Mouse (Mus musculus): ENCODE data around the gene Arhgef18. TPM values are rescaled to one million over a fixed set of nuclear protein-coding genes. Genes with fewer than 3 reads are reported as not detected.

The Arhgef18 gene
- total RNA-seq, 2 experiments from 2014 or later, result 20.5 to 21.4 TPM

DNA sequence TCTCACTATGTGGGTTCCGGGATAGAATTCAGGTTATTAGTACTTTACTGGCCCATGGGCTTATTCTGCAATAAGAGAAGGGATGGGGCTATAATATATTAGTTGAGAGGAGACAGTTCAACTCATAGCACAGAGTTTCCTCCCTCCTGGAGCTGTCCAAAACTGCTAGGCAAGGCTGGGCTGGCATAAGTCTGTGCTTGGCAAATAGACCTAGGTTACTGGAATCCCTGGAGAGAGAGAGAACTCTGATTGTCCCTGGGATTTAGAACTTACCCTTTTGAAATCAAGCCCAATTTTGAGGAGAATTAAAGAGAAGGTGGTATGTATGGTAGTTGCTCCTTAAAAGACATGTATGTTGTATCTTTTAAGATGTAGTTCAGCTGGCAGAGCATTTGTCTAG lies 3.3 kb upstream of the Arhgef18 start:
- DNase-seq, result no peak
- intact Hi-C loops (cut with DNase I), result no loop called here

DNA sequence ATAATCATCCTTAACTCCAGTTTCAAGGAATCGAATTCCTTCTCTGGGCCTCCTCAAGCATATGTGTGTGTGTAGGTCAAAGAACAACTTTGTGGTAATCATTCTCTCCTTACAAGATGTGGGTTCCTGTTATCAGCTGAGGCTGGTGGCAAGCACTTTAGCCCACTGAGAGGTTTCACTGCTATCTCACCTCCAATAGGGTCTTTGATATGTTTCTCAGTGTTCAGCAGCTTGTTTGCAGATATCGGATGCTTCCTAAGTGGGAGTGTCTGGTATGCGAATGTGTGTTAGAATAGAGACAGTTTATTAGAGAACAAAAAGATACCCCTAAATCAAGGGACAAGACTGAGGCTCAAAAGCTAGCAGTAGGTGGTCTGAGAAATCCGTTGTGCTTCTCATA lies 513 bp upstream of the Arhgef18 start:
- no peak for DNase-seq
- intact Hi-C loops (cut with DNase I), result loop anchor here (2.0 kb wide), 1 partner anchor 21 kb away; no protein-coding TSS in a partner anchor

DNA sequence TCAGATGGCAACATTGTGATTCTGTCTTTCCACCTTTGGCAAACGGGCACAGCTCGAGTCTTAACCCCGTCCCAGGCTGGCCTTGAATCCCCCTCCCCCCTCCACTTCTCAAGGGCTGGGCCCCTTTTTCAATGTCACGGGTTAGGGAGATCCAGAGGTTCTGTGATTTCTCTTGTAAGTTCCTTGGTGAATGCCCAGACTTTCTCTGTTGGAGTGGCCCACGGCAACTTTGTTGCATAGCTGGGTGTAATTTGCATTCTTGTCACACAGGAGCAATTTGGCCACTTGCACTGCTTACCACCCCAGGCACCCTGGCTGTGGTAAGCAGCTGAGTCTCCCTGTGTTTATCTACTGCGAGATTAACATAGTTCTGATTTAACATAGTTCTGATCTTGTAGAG lies 1.8 kb downstream of the Arhgef18 start:
- intact Hi-C loops (cut with DNase I), result no loop called here
- DNase-seq, result no peak

DNA sequence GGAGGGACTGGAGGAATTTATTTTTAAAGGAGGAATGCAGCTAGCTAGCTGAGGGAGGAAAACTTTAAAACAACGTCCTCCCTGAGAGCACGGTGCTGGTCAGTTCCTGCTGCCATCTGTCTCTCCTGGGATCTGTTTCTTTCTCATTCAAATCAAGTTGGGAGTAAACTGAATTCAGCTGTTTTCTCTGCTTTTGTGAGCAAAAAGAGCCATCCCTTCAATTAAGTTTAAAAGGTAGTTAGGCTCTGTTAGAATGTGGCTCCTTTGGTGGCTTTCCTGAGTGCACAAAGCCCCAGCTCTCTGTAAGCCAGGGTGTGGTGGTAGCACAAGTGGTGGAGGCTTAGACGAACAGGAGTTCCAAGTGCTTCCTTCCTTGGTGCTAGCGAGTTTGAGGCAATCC lies 2.4 kb downstream of the Arhgef18 start:
- DNase-seq, result no peak
- intact Hi-C loops (cut with DNase I), result no loop called here

DNA sequence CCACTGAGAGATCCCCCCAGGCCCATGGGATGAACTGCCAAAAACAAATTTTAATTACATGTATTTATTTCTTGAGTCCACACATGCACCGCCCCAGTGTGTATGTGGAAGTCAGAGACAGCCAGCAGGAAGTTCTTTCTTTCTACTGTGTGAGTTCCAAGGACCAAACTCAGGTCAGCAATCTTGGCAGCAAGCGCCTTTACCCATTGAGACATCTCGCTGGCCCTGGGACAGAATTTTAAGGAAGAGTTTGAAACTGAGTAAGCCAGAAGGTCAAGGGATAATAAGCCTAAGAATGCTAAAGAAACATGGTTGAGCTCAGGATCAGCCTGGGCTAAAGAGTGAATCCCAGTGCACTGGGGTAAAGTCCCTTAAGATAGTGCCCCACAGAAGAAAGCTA lies 4.8 kb downstream of the Arhgef18 start:
- intact Hi-C loops (cut with DNase I), result no loop called here

DNA sequence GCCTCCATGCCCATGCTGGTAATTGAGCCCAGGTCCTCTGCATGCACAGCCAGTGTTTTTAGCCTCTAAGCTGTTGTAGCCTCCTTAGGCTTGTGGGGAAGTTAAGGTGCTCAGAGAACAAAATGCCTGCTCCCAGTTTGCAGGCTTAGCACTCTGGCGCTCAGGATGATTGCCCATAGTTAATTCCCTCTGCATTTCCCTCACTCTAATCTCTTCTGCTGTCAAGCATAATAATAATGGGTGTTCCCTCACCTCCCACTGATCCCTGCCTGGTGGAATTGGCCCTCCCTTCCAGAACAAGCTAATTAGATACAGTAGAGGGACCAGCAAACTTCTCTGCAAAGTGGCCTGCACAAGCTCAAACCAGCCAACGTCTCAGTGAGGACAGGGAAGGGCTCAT lies 7.7 kb downstream of the Arhgef18 start:
- DNase-seq, result no peak
- intact Hi-C loops (cut with DNase I), result no loop called here

More for the DNA sequence above, 4.8 kb downstream of the Arhgef18 start:
- DNase-seq, result no peak

DNA sequence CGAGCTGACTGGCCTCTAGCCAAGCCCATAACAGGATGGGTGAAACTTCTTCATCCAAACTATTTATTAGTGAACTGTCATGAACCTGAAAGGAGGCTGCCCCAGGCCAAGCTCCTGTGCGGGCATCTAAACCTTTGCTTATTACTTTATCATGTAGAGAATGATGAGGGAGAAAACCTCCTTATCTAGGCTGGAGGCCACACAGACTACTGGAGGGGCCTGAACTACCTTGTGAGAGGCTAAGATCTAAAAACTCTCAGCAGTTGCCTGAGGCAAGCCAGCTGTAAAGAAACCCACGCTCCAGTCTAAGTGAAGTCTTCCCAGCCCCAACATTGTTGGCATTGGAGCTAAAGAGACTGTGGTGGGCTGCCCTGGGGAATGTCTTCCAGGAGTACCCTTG lies 14.6 kb downstream of the Arhgef18 start:
- no peak for DNase-seq
- intact Hi-C loops (cut with DNase I), result no loop called here

DNA sequence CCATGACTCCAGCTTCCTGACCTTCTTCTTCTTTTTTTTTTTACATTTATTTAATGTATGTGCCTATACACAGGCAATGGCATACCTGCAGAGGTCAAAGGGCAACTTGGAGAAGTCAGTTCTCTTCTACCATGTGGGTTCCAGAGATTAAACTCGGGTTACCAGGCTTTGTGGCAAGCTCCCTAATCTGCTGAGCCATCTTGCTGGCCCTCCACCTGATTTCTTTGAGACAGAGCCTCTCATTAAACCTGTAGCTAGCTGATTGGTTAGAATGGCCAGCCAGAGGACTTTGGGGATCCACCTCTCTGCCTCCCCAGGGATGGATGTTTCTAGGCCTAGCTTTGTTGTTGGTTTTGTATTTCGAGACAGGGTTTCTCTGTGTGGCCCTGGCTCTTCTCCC lies 18.3 kb downstream of the Arhgef18 start:
- intact Hi-C loops (cut with DNase I), result no loop called here
- DNase-seq, result no peak

DNA sequence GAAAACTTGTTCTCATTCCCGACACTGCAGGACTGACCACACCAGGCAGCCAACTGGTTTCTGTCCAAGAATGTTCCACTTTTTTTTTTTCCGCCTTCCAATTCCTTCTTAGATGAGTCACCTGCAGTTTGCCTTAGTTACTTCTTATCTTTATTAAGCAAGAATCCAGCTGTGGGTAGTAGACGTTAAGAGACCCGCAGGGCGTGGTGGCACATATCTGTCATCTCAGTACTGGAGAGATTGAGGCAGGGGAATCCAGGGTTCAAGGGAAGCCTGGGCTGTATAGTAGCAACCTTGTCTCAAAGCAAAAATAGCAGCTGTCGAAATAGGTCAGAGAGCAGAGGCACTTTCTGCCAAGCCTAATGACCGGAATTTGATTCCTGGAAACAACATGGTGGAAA lies 19.1 kb downstream of the Arhgef18 start:
- intact Hi-C loops (cut with DNase I), result loop anchor here (2.0 kb wide), 1 partner anchor 19 kb away; the partner anchor contains the start of gene Arhgef18
- DNase-seq, result peak; percentile 21 to 32

DNA sequence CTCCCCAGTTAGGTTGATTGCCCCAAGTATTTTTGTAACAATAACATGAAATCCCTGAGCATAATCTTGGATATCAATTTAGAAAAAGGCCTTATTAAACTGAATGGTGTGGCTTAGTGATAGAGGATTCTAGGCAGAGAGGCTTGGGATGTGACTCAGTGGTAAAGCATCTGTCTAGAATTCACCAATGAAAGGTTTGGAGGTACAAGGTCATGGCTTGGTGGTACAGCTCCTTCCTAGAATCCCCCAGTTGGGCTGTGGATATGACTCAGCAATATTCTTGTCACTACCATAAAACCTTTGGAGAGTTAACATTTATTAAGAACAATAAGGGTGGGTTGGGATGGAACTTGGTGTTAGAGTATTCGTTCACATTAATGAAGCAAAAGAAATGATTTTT lies 20.0 kb downstream of the Arhgef18 start:
- intact Hi-C loops (cut with DNase I), result loop anchor here (2.0 kb wide), 1 partner anchor 20 kb away; the partner anchor contains the start of gene Arhgef18
- DNase-seq, result no peak

DNA sequence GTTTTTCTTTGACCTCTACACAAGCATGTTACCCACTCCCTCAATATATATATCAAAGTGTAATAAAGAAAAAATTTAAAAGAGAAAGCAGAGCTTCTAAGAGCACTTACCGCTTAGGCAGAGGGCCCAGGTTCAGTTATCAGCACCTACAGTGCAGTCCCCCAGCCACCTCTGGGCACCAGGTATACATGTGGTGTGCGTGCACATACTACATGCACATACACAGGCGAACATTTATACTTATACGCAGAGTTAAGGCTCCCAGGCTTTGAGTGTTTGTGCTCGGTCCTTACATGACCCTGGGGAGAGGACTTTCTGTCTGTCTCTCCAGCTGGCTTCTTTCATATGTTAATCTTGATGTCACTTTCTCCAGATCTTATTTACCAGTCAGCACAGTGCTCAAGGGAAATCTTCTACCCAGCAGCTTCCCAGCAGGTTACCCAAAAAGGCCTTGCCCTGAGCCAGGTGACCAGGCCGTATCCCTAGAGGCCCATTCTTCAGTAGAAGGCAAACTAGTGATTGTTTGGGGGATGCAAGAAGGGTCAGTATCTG lies 21.9 kb downstream of the Arhgef18 start:
- intact Hi-C loops (cut with DNase I), result no loop called here

DNA sequence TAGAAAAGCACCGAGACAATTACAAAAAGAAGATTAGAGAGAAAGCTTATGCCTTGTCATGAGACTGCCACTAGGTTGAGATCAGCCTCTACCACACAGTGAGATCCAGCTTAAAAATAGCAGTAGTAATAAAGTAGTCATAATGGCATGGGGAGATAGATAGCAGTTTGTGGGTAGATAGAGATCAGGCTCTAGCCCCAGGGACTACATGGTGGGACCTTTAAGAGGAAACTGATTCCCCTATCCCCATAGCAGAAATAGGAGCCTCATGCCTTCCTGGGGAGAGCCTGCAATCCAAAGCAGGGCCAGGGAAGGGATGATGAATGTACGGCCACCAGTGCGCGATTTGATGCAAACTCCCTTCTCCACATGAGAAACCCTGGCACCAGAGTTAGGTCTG lies 22.5 kb downstream of the Arhgef18 start:
- DNase-seq, result no peak
- intact Hi-C loops (cut with DNase I), result no loop called here

More for the DNA sequence above, 21.9 kb downstream of the Arhgef18 start:
- no peak for DNase-seq

DNA sequence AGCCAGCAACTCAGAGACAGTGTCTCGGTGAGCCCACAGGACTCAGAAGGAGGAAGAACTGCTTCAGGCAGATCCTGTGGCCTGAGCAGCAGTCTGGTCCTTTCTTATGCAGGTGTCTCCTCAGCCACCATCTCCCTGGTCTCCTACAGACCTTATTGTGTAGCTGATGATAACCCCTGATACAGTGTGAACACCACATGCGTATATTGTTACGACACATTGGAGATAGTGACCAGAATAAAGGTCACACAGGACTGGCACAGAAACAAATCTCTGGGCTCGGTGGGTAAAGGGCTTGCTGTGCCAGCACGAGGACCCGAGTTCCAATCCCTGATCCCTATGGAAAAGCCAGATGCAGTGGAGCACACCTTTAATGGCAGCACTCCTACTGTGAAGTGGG lies 22.9 kb downstream of the Arhgef18 start:
- DNase-seq, result no peak

DNA sequence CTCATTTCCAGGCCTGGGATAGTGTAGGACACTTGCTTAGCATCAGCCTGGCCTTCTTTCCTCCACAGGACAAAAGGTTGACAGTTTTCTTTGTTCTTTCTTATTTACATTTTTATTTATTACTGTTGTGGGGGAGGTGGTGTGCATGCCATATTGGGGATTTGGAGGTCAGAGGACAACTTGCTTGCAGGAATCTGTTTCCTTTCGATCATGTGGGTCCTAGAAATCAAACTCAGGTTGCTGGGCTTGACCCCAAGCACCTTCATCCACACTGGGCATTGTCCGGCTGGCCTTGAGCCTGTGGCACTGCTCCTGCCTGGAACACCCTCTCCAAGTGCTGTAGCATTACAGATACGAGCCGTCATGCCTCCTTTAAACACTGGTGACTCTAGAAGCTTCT lies 24.0 kb downstream of the Arhgef18 start:
- intact Hi-C loops (cut with DNase I), result no loop called here
- no peak for DNase-seq

More for the DNA sequence above, 22.9 kb downstream of the Arhgef18 start:
- intact Hi-C loops (cut with DNase I), result no loop called here

DNA sequence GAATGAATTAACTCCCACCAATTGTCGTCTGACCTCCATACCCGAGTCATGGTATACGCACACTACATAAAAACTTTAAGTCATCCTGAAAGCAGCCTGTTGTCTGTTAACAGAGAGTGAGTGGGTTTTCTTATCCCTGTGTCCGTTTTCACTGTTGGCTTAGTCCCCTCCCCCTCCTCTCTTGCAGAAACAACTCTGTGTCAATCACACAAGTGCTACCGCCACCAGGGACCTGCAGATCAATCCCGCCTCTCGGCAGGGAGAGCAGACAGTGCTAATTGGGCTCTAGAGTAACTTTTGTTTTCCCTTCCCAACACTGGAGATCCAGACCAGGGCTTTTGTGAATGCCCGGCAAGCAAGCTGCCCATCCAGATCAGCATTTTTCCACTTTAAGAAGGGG lies 24.6 kb downstream of the Arhgef18 start:
- DNase-seq, result no peak
- intact Hi-C loops (cut with DNase I), result no loop called here

DNA sequence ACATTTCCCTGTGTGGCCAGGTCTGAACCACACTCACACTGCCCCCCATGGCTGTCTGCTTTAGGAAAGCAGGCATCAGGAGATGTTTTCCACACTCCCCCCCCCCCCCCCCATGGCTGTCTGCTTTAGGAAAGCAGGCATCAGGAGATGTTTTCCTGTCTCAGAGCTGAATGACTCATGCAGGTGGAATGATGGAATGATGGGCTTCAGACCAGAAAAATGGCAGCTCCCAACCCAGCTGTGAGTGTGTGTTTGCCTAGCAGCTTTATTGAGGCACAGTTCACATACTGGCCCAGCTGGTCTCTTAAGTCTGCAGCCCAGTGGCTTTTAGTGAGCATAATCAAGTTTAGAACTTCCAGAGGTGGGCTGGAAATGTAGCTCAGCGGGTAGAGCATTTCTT lies 25.3 kb downstream of the Arhgef18 start:
- DNase-seq, result peak in 1 of 2 experiments; percentile 35
- intact Hi-C loops (cut with DNase I), result no loop called here

DNA sequence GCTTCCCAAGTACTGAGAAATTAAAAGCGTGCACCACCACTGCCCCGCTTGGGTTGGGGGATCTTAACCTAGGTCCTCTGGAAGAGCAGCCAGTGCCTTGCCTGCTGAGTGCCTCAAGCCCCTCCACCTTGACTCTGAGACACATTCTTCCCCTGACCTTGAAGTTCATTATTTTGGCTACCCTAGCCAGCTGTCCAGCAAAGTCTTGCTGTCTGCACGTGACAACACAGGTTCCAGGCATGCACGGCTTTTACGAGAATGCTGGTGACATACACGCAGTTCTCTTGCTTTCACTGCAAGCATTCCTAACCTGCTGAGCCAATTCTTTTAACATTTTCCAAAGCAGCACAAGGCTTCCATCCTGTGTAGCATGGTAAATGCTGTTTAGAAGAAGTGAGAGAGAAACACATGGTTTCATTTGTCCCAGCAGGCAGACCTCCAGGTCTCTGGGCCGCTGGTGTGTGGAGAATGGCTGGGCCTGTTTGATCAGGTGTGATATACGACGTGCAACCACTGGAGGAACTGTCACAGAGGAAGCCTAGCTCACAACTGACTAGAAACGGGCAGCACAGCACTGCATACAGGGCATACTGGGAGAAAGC lies 27.4 kb downstream of the Arhgef18 start:
- intact Hi-C loops (cut with DNase I), result no loop called here
- DNase-seq, result no peak

DNA sequence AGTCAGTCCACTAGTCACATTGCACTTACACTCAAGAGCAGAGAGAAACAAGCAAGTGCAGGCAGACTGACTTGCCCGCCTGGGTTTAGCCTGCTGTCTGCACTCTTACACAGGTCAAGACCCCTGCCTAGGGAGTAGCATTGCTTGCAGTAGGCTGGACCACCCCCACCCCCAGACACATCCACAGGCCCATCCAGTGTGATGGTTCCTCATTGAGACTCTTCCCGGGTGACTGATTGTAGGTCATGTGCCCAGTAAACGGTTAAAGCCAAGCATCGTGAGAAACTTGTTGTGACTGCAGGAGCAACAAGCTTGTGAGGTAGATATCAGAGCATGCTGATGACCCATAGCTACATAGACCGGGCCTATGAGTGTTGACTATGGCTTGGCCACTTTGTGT lies 28.7 kb downstream of the Arhgef18 start:
- DNase-seq, result no peak
- intact Hi-C loops (cut with DNase I), result no loop called here

DNA sequence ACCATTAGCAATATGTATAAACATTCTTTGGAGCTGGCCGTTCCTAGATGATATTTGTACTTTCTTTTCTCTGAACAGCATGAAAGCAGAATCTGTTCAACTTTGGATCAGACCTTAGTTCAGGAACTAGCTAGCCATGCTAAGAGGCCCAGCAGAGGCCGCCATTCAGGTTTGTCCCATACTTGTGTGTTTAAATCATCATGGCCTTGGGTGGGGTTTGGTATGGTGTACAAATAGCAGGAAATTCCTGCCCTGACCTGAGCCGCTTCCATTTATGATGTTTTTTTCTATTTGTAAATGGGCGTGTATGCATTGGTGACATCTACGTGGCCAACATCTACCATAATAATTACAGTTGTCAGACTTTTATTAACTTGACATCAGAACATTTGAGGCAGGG lies 32.4 kb downstream of the Arhgef18 start:
- intact Hi-C loops (cut with DNase I), result no loop called here

DNA sequence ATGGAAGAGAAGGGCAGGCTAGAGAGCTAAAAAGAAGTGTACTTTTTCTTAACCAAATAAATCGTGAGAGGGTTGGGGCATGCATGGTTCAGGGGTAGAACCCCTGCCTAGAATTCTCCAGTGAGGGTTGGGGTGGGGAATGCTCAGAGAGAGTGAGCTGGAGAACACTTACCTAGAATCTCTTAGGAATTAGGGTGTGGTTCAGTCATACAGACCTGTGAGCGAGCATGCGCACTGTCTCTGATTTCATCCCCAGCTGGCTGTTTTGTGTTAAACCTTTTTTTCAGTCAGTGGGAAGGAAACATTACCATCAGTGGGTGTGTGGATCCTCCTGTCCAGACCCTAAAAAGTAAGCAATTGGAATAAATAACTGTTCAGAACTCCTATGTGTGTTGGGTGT lies 33.4 kb downstream of the Arhgef18 start:
- intact Hi-C loops (cut with DNase I), result no loop called here
- DNase-seq, result no peak

More for the DNA sequence above, 32.4 kb downstream of the Arhgef18 start:
- no peak for DNase-seq

DNA sequence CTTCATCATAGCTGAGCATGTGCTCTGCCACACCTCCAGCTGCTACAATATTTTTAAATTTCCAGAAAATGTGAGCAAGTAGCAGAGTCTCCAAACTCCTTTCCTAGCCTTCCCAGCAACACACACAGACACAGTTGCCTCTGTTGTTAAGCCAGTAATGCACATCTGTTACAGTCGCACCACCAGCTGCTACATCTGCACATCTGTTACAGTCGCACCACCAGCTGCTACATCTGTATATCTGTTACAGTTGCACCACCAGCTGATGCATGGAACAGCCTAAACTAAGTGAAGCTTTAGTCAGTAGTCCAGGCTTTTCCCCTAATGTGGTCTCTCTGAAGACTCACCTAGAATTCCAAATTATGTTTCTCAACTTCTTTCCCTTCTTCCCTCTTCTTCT lies 35.6 kb downstream of the Arhgef18 start:
- intact Hi-C loops (cut with DNase I), result no loop called here

DNA sequence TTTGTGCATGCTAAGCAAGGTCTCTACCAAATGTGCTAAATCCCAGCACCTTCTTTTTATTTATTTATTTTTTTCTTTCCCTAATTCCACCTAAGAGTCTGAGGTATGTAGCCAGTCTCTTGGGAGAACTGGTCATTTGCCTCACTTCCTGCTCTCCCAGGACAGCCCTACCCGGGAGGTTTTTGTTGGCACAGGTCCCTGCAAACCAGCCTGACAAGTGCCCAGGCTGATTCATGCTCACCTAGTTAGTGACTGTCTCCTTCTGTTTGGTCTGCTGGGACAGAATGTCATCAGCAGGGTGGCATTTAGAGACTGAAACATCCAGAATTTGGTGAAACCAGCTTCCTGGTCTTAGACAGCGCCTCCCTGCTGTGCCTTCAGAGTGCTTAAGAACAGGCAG lies 37.2 kb downstream of the Arhgef18 start:
- intact Hi-C loops (cut with DNase I), result no loop called here
- peak; percentile 44 to 49 for DNase-seq

More for the DNA sequence above, 35.6 kb downstream of the Arhgef18 start:
- no peak for DNase-seq

All from heart, postnatal 14 days (tissue).